Comparison of ENCODE assay signal across 23 mouse cellular contexts in the genomic region with DNA sequence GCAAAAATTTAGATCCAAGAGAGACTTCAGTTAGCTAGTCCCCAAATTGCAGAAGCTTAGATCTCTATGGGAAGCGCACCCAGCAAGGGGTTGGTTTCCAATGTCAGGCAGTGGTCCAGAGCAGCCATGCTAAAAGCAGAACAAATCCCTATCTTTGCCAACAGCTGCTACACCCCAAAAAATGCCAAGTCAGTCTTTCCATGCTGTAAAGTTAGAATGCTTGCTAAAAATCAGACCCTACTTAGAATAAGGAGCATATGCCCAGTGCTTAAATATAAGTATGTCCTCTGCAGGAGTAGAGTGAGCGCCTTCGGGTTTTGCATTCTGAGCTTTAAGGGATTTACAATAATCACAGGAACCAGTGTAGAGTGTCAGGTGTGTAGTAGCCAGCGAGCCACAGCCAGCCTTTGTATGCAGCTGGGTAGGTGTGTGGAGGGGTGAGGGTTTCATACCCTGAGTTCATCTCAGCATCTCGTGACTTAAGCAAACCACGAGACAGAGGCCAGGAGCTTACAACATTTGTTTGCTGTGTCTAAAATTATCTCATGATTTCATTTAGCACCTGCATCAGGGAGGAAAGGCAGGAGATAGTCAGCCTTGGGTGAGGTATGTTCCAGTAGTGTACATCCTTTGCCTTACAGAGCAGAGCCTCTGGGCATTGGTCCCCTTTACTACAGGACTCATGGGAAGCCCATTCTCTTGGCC. TPM values are rescaled to one million over a fixed set of nuclear protein-coding genes. Genes with fewer than 3 reads are reported as not detected.
A peak's percentile ranks its signal among the peaks of the same experiment; 100 is the strongest.
DNase-seq lines count a peak whose midpoint lies in the region; ATAC-seq and TF ChIP-seq lines count a peak whose summit lies in the region.
"Had no signal": no experiment of that assay in that cellular context is flagged by ENCODE, and none has a peak within 500 bp of the region (broad histone marks: within the 10 kb centered on the region; RNA-seq: fewer than 3 reads in every experiment).

No protein-coding gene starts in this region.

- H3K4me3 ChIP-seq in left cerebral cortex, adult 2 months: no peak overlapping the region
- H3K4me3 ChIP-seq: erythroblast, embryonic 14.5 days; heart, embryonic 13.5 days; layer of hippocampus, adult 2 months; limb, embryonic 13.5 days; liver, embryonic 13.5 days; midbrain, embryonic 12.5 days; neural tube, embryonic 12.5 days; stomach, embryonic 15.5 days had no signal

- H3K27ac ChIP-seq in left cerebral cortex, adult 2 months: peak overlapping the region; percentile 45; the same call in 1 of the 2 replicates
- H3K27ac ChIP-seq: heart, embryonic 13.5 days; layer of hippocampus, adult 2 months; limb, embryonic 13.5 days; liver, embryonic 13.5 days; midbrain, embryonic 12.5 days; neural tube, embryonic 12.5 days; stomach, embryonic 15.5 days had no signal

- no peak for DNase-seq in left cerebral cortex, adult 2 months (ENCODE audit: extremely low spot score in 1 of 2, low spot score in 2 of 2)
- no peak for DNase-seq in left cerebral cortex, adult 18-20 months (ENCODE audit: low spot score in 2 of 2)
- DNase-seq in brain, adult 2 months (ENCODE audit: low read depth, low spot score): peak; percentile 63
- peak; percentile 70 for DNase-seq in telencephalon, adult 2 months (ENCODE audit: low read depth, low spot score)
- DNase-seq in embryo, embryonic 10 days (ENCODE audit: low spot score): no peak
- no peak for DNase-seq in thymus, postnatal 14 days
- DNase-seq: adrenal gland, postnatal 14 days; cerebellum, adult 11-12 months; cerebellum, postnatal 25 days; heart, postnatal 4 days; liver, embryonic 13.5 days; lung, embryonic 14.5 days; lung, postnatal 36 days; thymus, adult 2 months had no signal

- no peak for TF ChIP-seq CTCF in left cerebral cortex, adult 2 months (IDR thresholded peaks at IDR 0.05)

- ATAC-seq in erythroid progenitor cell, adult 5-6 weeks (replicated peaks; ENCODE audit: low FRiP score, poor library complexity, severe bottlenecking): peak; percentile 57
- ATAC-seq: activated CD4-positive, CD25-positive, alpha-beta regulatory T cell, adult 4 months had no signal

- intact Hi-C loops in left cerebral cortex, adult 2 months (cut with DNase I): loop anchor here (2.0 to 5.0 kb wide), 2 partner anchors 92 to 106 kb away; no protein-coding TSS in a partner anchor

RNA-seq across cellular contexts. Expression of gene Mx1, which starts 43.8 kb away (rescaled TPM):
- under 1 TPM; 0.36 to 0.70 TPM for total RNA-seq in left cerebral cortex, adult 2 months (2021)
- total RNA-seq in left cerebral cortex, adult 18-20 months (2021): 1 to 10 TPM in 1 of 2 experiments, under 1 TPM in 1; 0.52 to 1.1 TPM
- total RNA-seq in erythroid progenitor cell, adult 5-6 weeks (2015; ENCODE audit: low replicate concordance): 5.0 TPM in 1 of 2 replicates, not detected in the other
- total RNA-seq in erythroid progenitor cell, adult 5-6 weeks (2017; ENCODE audit: low replicate concordance): 2.3 and 2.7 TPM in 2 replicates

Comparison
In these comparisons a context has a peak if more than half of its experiments do, and no peak if none do; other contexts are left out.
1. DNase-seq: peak in brain, adult 2 months (single experiment) and telencephalon, adult 2 months (single experiment); none in left cerebral cortex, adult 2 months (0 of 2), left cerebral cortex, adult 18-20 months (0 of 2), embryo, embryonic 10 days (single experiment) and thymus, postnatal 14 days (single experiment).